Mouse (Mus musculus) hindbrain, embryonic 14.5 days (tissue): Measurements from ENCODE around the gene Fhl5. TPM values are rescaled to one million over a fixed set of nuclear protein-coding genes. Genes with fewer than 3 reads are reported as not detected.
A peak's percentile ranks its signal among the peaks of the same experiment; 100 is the strongest.
"Not testable (repeated sequence)": the region's sequence is repeated elsewhere in the genome, so short reads cannot be mapped to it uniquely, and the experiment has no call there.

Experiments
- ATAC-seq: fragments of 200-750 bp; cut with Nextera tagmentation; 2 replicates; pipeline ENCODE4 v1.8.0; 2017; ENCODE audit warnings: moderate number of reproducible peaks, mild to moderate bottlenecking, moderate TSS enrichment, moderate library complexity; ENCODE audit not compliant: low FRiP score
- DNase-seq: peaks from one replicate; pipeline ENCODE4 v3.0.0-alpha.2; 2015; ENCODE audit warnings: low spot score
- H3K27ac ChIP-seq: fragments of 300-500 bp; sonication (generic); 2 replicates; pipeline ENCODE4 v1.5.1; 2014; ENCODE audit warnings: mild to moderate bottlenecking, moderate library complexity
- H3K27me3 ChIP-seq: fragments of 300-500 bp; sonication (generic); 2 replicates; pipeline ENCODE4 v1.6.1; 2014; ENCODE audit warnings: mild to moderate bottlenecking, low read length, mixed read lengths; ENCODE audit not compliant: control insufficient read depth, insufficient read depth
- H3K36me3 ChIP-seq: fragments of 300-500 bp; sonication (generic); replicated peaks from 2 replicates; pipeline ENCODE4 v1.6.1; 2014; ENCODE audit not compliant: control insufficient read depth, insufficient read depth
- H3K4me1 ChIP-seq: fragments of 300-500 bp; sonication (generic); replicated peaks from 2 replicates; pipeline ENCODE4 v1.6.1; 2014; ENCODE audit warnings: antibody characterized with exemption, low read length, mixed read lengths; ENCODE audit not compliant: control insufficient read depth, insufficient read depth
- H3K4me2 ChIP-seq: fragments of 300-500 bp; sonication (generic); replicated peaks from 2 replicates; pipeline ENCODE4 v1.6.1; 2014; ENCODE audit warnings: mild to moderate bottlenecking, moderate library complexity
- H3K4me3 ChIP-seq: fragments of 300-500 bp; sonication (generic); replicated peaks from 2 replicates; pipeline ENCODE4 v1.5.1; 2014; ENCODE audit warnings: mild to moderate bottlenecking, low read length
- H3K9ac ChIP-seq: fragments of 300-500 bp; sonication (generic); 2 replicates; pipeline ENCODE4 v1.6.1; 2014
- H3K9me3 ChIP-seq: fragments of 300-500 bp; sonication (generic); 2 replicates; pipeline ENCODE4 v1.6.1; 2016; ENCODE audit warnings: low read length; ENCODE audit not compliant: control insufficient read depth
- WGBS: fragments of 180-500 bp; shearing (Covaris S2); extraction: QIAGEN DNeasy Blood & Tissue Kit; methylation state at CpG from one replicate; pipeline ENCODE4 v1.1.7; 2014; 5-methylcytosine and 5-hydroxymethylcytosine counted together
- polyA plus RNA-seq: library from polyadenylated mRNA; unstranded; fragments of >200 nt; fragmentation: Nextera tagmentation; extraction: Ambion mirVana; gene quantifications from 2 replicates; pipeline ENCODE4 v1.2.1, GENCODE M21; 2014

Fhl5 gene
- polyA plus RNA-seq: 0.24 TPM in 1 of 2 replicates, not detected in the other

DNA sequence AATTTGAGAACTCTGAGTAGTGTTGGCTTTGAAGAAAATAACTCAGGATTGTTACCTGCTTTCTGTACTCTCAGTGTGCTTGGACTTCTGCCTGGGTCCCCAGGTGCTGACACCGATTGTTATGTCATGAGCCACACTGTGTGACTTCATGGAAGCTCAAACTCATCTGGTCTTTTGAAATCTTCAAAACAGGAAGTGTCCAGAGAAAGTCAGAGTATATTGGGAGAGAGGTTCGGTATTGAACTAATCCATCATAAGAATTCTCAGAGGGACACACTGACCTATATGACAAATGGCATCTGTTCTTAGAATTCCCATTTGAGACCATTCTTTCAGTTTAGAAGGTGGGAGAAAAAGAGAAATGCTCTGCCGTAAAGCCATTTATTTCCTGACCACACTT, at the start of gene Fhl5:
Gene Fhl5 (minus strand): TSS at position 101 of the 400 bp plus-strand sequence.
- H3K4me1 ChIP-seq: no peaks in the 10 kb centered on the region
- no peak within 1 kb of the TSS for H3K4me2 ChIP-seq
- no peaks in the 10 kb centered on the region for H3K27me3 ChIP-seq
- no peaks in the 10 kb centered on the region for H3K9me3 ChIP-seq
- no peak within 1 kb of the TSS for H3K27ac ChIP-seq
- no peak within 1 kb of the TSS for H3K4me3 ChIP-seq
- WGBS: 86% methylated on average over 3 of the region's 3 CpGs
- no peak within 1 kb of the TSS for H3K9ac ChIP-seq
- DNase-seq (no peak), ATAC-seq (no peak)
- H3K36me3 ChIP-seq: no peaks in the 10 kb centered on the region

GRCm38 (mm10) chr4:25285002-25285401, 42.3 kb upstream of the Fhl5 start:
- DNase-seq, H3K36me3 ChIP-seq, H3K9ac ChIP-seq, H3K4me3 ChIP-seq, H3K4me2 ChIP-seq, H3K27me3 ChIP-seq, H3K27ac ChIP-seq, ATAC-seq, H3K9me3 ChIP-seq, H3K4me1 ChIP-seq: not testable (repeated sequence)
- 89% methylated on average over 1 of the region's 1 CpGs for whole genome bisulfite sequencing

DNA sequence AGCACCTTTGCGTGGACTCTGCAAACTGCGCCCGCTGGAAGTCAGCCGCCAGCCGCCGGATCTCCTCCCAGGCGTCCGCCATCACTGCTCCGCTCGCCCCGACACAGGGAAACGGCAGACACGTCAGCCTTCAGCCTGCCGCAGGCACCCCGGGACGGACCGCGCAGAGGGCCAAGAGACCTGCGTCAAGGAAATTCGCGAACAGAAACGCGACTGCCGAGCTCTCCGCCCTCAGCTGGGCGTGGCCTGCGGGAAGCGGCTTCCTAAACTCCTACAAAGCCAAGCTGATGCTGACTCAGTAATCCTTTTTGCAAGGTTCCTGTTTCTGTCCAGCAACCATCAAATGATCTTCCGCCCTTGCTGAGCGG, 39.0 kb upstream of the Fhl5 start, which contains the start of gene Ufl1:
Gene Ufl1 (minus strand): TSS at position 151 of the 368 bp plus-strand sequence.
- Histone ChIP-seq H3K27me3 (no peaks in the 10 kb centered on the region), H3K4me1 (peaks cover 7% of the 10 kb centered on the region; the same call in 1 of the 2 replicates), H3K9ac (peak within 1 kb of the TSS; percentile 95), H3K9me3 (no peaks in the 10 kb centered on the region), H3K4me3 (peak within 1 kb of the TSS; percentile 74), H3K27ac (peak within 1 kb of the TSS; percentile 99), H3K4me2 (peak within 1 kb of the TSS; percentile 58), H3K36me3 (peaks cover 19% of the 10 kb centered on the region)
- ATAC-seq (peak; percentile 99), DNase-seq (peak; percentile 97)
- 0% methylated on average over 30 of the region's 30 CpGs for WGBS

DNA sequence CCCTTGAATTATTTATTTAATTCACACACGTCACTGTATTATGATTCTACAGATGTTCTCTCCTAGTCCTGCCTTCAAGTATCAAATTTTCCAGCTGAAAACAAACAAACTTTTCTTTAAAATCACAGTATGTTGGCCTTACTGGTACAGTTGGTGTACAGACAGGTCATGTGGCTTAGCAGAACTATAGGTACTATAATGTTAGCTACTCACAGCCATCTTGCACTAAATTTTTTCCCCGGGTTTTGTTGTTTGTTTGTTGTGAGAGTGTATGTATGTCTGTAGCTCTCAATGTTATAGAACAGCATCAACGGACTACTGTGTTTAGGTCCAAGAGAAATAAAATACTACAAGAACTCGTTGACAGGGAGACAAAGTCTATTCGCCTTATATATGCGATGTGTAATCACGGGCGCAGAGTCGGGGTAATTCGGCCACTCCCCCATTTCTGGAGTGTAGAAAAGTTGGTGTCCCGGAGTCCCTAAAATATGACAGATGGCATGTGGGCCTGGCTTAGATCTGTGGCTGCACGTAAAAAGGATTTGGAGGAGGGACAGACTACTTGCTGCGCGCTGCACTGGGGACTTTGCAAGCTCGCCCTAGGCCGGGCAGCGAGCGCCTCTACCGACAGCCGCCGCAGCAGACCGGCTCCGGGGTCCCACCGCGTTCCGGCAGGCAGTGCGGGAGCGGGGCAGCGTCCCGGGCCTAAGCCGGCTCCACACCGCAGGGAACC, 38.4 kb upstream of the Fhl5 start:
- peak; percentile 72 for DNase-seq
- H3K27ac ChIP-seq: peak overlapping the region; percentile 99
- 2% methylated on average over 32 of the region's 32 CpGs for WGBS
- H3K4me1 ChIP-seq: peaks cover 7% of the 10 kb centered on the region; the same call in 1 of the 2 replicates
- H3K9ac ChIP-seq: peak overlapping the region; percentile 95
- H3K27me3 ChIP-seq: no peaks in the 10 kb centered on the region
- H3K36me3 ChIP-seq: peaks cover 20% of the 10 kb centered on the region
- peak overlapping the region; percentile 58 for H3K4me2 ChIP-seq
- ATAC-seq: peak; percentile 94
- H3K4me3 ChIP-seq: peak overlapping the region; percentile 74
- H3K9me3 ChIP-seq: no peaks in the 10 kb centered on the region

DNA sequence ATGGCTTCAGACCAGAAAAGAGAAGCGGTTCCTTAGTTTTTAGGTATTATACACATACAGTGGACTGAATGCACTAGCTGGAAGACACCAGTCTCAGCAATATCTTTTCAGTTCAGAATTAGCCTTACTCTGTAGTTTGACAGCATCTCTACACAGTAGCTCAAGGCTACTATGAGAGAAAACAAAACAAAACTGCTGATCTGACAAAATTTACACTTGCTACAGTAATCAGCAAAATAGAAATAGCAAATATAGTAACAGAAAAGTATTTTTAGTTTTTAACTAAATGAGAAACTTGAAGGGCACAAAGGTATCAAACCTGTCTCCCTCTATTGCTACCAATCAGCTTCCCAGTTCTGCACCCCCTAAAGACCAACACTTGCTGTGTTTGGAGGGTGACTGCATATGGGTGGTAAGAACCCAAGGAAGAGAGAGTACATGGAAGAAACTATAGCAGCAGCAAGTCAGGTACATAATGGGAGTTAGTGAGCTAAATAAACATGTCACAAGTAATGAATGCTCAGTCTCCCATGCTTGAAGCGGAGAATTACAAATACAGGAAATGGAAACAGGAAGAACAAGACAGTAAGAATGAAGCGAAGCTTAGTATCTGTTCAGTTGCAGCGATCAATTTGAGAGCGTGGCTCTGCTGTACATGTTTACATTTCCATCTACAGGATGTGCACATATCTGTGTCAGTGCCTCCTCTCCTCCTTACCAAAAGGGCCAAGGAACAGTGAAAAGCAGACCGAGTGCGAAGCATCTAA, 30.4 kb upstream of the Fhl5 start:
- H3K27me3 ChIP-seq: no peaks in the 10 kb centered on the region
- no peaks in the 10 kb centered on the region for H3K9me3 ChIP-seq
- H3K4me3 ChIP-seq: no peak overlapping the region
- no peaks in the 10 kb centered on the region for H3K4me1 ChIP-seq
- DNase-seq (no peak), ATAC-seq (no peak)
- H3K36me3 ChIP-seq: peaks cover 82% of the 10 kb centered on the region
- no peak overlapping the region for H3K4me2 ChIP-seq
- H3K9ac ChIP-seq: no peak overlapping the region
- no peak overlapping the region for H3K27ac ChIP-seq
- 94% methylated on average over 7 of the region's 7 CpGs for WGBS

GRCm38 (mm10) chr4:25271926-25272325, 29.2 kb upstream of the Fhl5 start:
- H3K27ac ChIP-seq: no peak overlapping the region
- no peak for ATAC-seq
- no peak for DNase-seq
- 97% methylated on average over 1 of the region's 1 CpGs for WGBS
- H3K9ac ChIP-seq: no peak overlapping the region
- H3K9me3 ChIP-seq: no peaks in the 10 kb centered on the region
- no peak overlapping the region for H3K4me3 ChIP-seq
- H3K27me3 ChIP-seq: no peaks in the 10 kb centered on the region
- no peak overlapping the region for H3K4me2 ChIP-seq
- peaks cover 82% of the 10 kb centered on the region for H3K36me3 ChIP-seq
- H3K4me1 ChIP-seq: no peaks in the 10 kb centered on the region

DNA sequence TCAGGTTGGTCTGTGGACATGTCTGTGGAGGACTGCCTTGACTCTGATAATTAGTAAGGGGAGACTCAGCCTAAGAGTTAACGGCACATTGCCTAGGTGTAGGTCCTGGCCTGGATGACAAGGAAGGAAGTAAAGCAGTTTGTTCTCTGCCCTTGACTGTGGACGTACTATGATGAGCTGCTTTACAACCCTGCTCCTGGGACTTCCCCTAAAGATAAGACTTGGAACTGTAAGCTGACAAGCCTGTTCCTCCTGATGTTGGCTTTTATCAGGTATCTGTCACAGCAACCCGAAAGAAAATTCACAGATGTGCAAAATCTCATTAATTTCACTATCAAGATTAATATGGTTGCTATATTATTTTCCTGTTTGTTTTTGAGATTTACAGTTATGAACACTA, 24.5 kb upstream of the Fhl5 start:
- no peak for DNase-seq
- H3K36me3 ChIP-seq: peaks cover 85% of the 10 kb centered on the region

DNA sequence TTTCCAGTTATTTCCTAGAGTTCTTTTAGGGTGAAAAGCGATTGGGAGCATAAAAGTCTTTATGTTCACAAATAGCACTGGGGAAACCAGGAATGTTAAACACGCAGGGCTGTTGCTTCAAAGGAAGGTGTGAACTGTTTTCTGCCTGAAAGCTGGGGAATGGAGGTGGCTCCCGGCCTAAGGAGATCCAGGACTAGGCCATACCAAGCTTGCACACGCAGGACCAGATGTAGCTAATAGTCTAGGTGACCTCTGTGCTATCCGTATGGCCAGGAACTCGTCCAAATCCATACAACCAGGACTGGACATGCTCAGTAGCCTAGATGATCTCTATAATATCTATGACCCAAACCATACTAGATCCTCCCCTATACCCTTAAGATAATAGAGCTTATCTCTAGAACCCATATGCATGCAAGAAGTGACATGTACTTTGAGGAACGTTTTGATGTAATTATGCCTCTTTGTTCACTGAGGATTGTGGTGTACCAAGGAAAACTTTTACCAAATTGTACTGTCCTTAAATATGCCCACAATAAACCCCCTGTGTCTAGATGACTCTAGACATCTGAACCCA, 15.2 kb upstream of the Fhl5 start:
- WGBS: 95% methylated on average over 7 of the region's 7 CpGs
- H3K4me2 ChIP-seq: no peak overlapping the region
- H3K9me3 ChIP-seq: no peaks in the 10 kb centered on the region
- DNase-seq (no peak), ATAC-seq (no peak)
- no peaks in the 10 kb centered on the region for H3K27me3 ChIP-seq
- H3K9ac ChIP-seq: no peak overlapping the region
- H3K36me3 ChIP-seq: peaks cover 75% of the 10 kb centered on the region
- H3K4me3 ChIP-seq: no peak overlapping the region
- no peak overlapping the region for H3K27ac ChIP-seq
- H3K4me1 ChIP-seq: no peaks in the 10 kb centered on the region

More for the DNA sequence above, 24.5 kb upstream of the Fhl5 start:
- no peak overlapping the region for H3K4me3 ChIP-seq
- H3K4me1 ChIP-seq: no peaks in the 10 kb centered on the region
- no peaks in the 10 kb centered on the region for H3K27me3 ChIP-seq
- H3K9ac ChIP-seq: no peak overlapping the region
- 96% methylated on average over 3 of the region's 3 CpGs for WGBS
- no peak overlapping the region for H3K27ac ChIP-seq
- H3K4me2 ChIP-seq: no peak overlapping the region
- peaks cover 5% of the 10 kb centered on the region; the same call in 1 of the 2 replicates for H3K9me3 ChIP-seq
- no peak for ATAC-seq

DNA sequence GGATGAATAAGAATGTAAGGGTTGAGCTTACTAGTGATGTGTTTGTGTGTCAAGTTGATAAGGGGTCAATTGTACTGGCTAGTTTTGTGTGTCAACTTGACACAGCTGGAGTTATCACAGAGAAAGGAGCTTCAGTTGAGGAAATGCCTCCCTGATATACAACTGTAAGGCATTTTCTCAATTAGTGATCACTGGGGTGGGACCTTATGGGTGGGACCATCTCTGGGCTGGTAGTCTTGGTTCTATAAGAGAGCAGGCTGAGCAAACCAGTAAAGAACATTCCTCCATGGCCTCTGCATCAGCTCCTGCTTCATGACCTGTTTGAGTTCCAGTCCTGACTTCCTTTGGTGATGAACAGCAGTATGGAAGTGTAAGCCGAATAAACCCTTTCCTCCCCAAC, 7.0 kb downstream of the Fhl5 start:
- H3K4me2 ChIP-seq, H3K27ac ChIP-seq, H3K4me1 ChIP-seq, H3K4me3 ChIP-seq, H3K9me3 ChIP-seq, H3K36me3 ChIP-seq, H3K27me3 ChIP-seq, ATAC-seq, DNase-seq, H3K9ac ChIP-seq: not testable (repeated sequence)
- WGBS: 83% methylated on average over 1 of the region's 1 CpGs
